Mouse (Mus musculus): ENCODE data around the gene Dtnbp1.

GRCm38 (mm10) chr13:44903416-44903815, 98.5 kb downstream of the Dtnbp1 start:
- TF ChIP-seq CTCF (IDR thresholded peaks at IDR 0.05; ENCODE audit: low read depth, low read length) (no peak), POLR2A (IDR thresholded peaks at IDR 0.05; ENCODE audit: extremely low read depth, insufficient read depth, low read length) (no peak)

Data from liver, adult 2 months (tissue).